Mouse (Mus musculus) heart, embryonic 16.5 days (tissue): ENCODE data around the gene Dst. TPM values are rescaled to one million over a fixed set of nuclear protein-coding genes. Genes with fewer than 3 reads are reported as not detected.
A peak's percentile ranks its signal among the peaks of the same experiment; 100 is the strongest.
"Not testable (repeated sequence)": the region's sequence is repeated elsewhere in the genome, so short reads cannot be mapped to it uniquely, and the experiment has no call there.

Source experiments
- ATAC-seq: fragments of 200-750 bp; cut with Nextera tagmentation; replicated peaks from 2 replicates; pipeline ENCODE4 v1.8.0; 2017; ENCODE audit warnings: moderate number of reproducible peaks; ENCODE audit not compliant: insufficient read depth, low FRiP score; ENCODE audit errors: extremely low read depth
- H3K27ac ChIP-seq: fragments of 300-500 bp; sonication (generic); 2 replicates; pipeline ENCODE4 v1.5.1; 2014; ENCODE audit warnings: mild to moderate bottlenecking, low read length, control low read depth, moderate library complexity
- H3K27me3 ChIP-seq: fragments of 300-500 bp; sonication (generic); 2 replicates; pipeline ENCODE4 v1.6.1; 2014; ENCODE audit warnings: low read length, mixed read lengths; ENCODE audit not compliant: control insufficient read depth, insufficient read depth
- H3K36me3 ChIP-seq: fragments of 300-500 bp; sonication (generic); 2 replicates; pipeline ENCODE4 v1.6.1; 2014; ENCODE audit not compliant: control insufficient read depth, insufficient read depth
- H3K4me1 ChIP-seq: fragments of 300-500 bp; sonication (generic); 2 replicates; pipeline ENCODE4 v1.6.1; 2014; ENCODE audit warnings: low read length, mixed read lengths; ENCODE audit not compliant: control insufficient read depth, insufficient read depth
- H3K4me2 ChIP-seq: fragments of 300-500 bp; sonication (generic); 2 replicates; pipeline ENCODE4 v1.6.1; 2014; ENCODE audit warnings: low read depth, mild to moderate bottlenecking, control low read depth, low read length
- H3K4me3 ChIP-seq: fragments of 300-500 bp; sonication (generic); 2 replicates; pipeline ENCODE4 v1.5.1; 2014; ENCODE audit warnings: mild to moderate bottlenecking, control low read depth, low read length
- H3K9ac ChIP-seq: fragments of 300-500 bp; sonication (generic); 2 replicates; pipeline ENCODE4 v1.6.1; 2014; ENCODE audit warnings: low read length, control low read depth
- H3K9me3 ChIP-seq: fragments of 300-500 bp; sonication (generic); replicated peaks from 2 replicates; pipeline ENCODE4 v1.6.1; 2016; ENCODE audit warnings: low read length; ENCODE audit not compliant: control insufficient read depth
- WGBS: fragments of 180-500 bp; shearing (Covaris S2); extraction: QIAGEN DNeasy Blood & Tissue Kit; methylation state at CpG from one replicate; pipeline ENCODE4 v1.1.7; 2014; 5-methylcytosine and 5-hydroxymethylcytosine counted together
- polyA plus RNA-seq: library from polyadenylated mRNA; unstranded; fragments of >200 nt; fragmentation: Nextera tagmentation; extraction: Ambion mirVana; gene quantifications from 2 replicates; pipeline ENCODE4 v1.2.1, GENCODE M21; 2015

Dst gene
- polyA plus RNA-seq, 1 experiment from 2014 or later: 23.1 TPM

- 60% methylated on average over 14 of the region's 14 CpGs for WGBS
- Histone ChIP-seq H3K36me3 (peaks cover 54% of the 10 kb centered on the region), H3K27ac (peak overlapping the region; percentile 24), H3K4me2 (no peak overlapping the region), H3K27me3 (no peaks in the 10 kb centered on the region), H3K9ac (no peak overlapping the region), H3K9me3 (0 out of 2 replicates have a peak, but pooled peaks cover 4% of the 10 kb centered on the region), H3K4me1 (peaks cover 14% of the 10 kb centered on the region), H3K4me3 (no peak overlapping the region)
- no peak for ATAC-seq
These were observed 385.2 kb downstream of the Dst start for GRCm38 (mm10) chr1:34293198-34293597.

- peaks cover 34% of the 10 kb centered on the region for H3K36me3 ChIP-seq
- ATAC-seq: no peak
- 0 out of 2 replicates have a peak, but pooled peaks cover 2% of the 10 kb centered on the region for H3K4me1 ChIP-seq
- 86% methylated on average over 9 of the region's 9 CpGs for WGBS
- no peak overlapping the region for H3K9ac ChIP-seq
- no peaks in the 10 kb centered on the region for H3K9me3 ChIP-seq
- no peak overlapping the region for H3K27ac ChIP-seq
- H3K27me3 ChIP-seq: no peaks in the 10 kb centered on the region
- no peak overlapping the region for H3K4me3 ChIP-seq
- no peak overlapping the region for H3K4me2 ChIP-seq
These were observed 389.6 kb downstream of the Dst start for GRCm38 (mm10) chr1:34297636-34298035.

- no peak overlapping the region for H3K27ac ChIP-seq
- no peak overlapping the region for H3K4me3 ChIP-seq
- H3K4me1 ChIP-seq: 0 out of 2 replicates have a peak, but pooled peaks cover 1% of the 10 kb centered on the region
- no peaks in the 10 kb centered on the region for H3K27me3 ChIP-seq
- no peak overlapping the region for H3K4me2 ChIP-seq
- H3K9me3 ChIP-seq: no peaks in the 10 kb centered on the region
- H3K9ac ChIP-seq: no peak overlapping the region
- 67% methylated on average over 18 of the region's 18 CpGs for whole genome bisulfite sequencing
- H3K36me3 ChIP-seq: peaks cover 34% of the 10 kb centered on the region
- ATAC-seq: no peak; the same call in 1 of the 2 replicates
These were observed 390.7 kb downstream of the Dst start for GRCm38 (mm10) chr1:34298631-34299184.

GRCm38 (mm10) chr1:34299507-34299906 lies 391.5 kb downstream of the Dst start:
- Histone ChIP-seq H3K9ac (no peak overlapping the region), H3K9me3 (no peaks in the 10 kb centered on the region), H3K27me3 (no peaks in the 10 kb centered on the region), H3K4me2 (no peak overlapping the region), H3K27ac (no peak overlapping the region), H3K36me3 (peaks cover 28% of the 10 kb centered on the region), H3K4me1 (peaks cover 9% of the 10 kb centered on the region), H3K4me3 (no peak overlapping the region)
- WGBS: 83% methylated on average over 13 of the region's 13 CpGs
- ATAC-seq: no peak

GRCm38 (mm10) chr1:34300309-34300980 lies 392.4 kb downstream of the Dst start:
- Histone ChIP-seq H3K4me1 (peaks cover 9% of the 10 kb centered on the region), H3K4me3 (no peak overlapping the region), H3K27me3 (no peaks in the 10 kb centered on the region), H3K36me3 (peaks cover 23% of the 10 kb centered on the region), H3K4me2 (no peak overlapping the region), H3K27ac (no peak overlapping the region), H3K9ac (no peak overlapping the region), H3K9me3 (no peaks in the 10 kb centered on the region)
- WGBS: 60% methylated on average over 13 of the region's 13 CpGs
- no peak; the same call in 1 of the 2 replicates for ATAC-seq

GRCm38 (mm10) chr1:34304227-34304626 lies 396.2 kb downstream of the Dst start:
- 49% methylated on average over 5 of the region's 5 CpGs for WGBS
- H3K27ac ChIP-seq: peak overlapping the region; percentile 70

GRCm38 (mm10) chr1:34306741-34307140 lies 398.7 kb downstream of the Dst start:
- WGBS: 89% methylated on average over 2 of the region's 2 CpGs
- Histone ChIP-seq H3K27me3 (no peaks in the 10 kb centered on the region), H3K4me1 (peaks cover 16% of the 10 kb centered on the region), H3K9me3 (no peaks in the 10 kb centered on the region), H3K4me2 (no peak overlapping the region), H3K36me3 (peaks cover 30% of the 10 kb centered on the region), H3K9ac (no peak overlapping the region), H3K4me3 (no peak overlapping the region), H3K27ac (no peak overlapping the region)
- no peak for ATAC-seq

More at GRCm38 (mm10) chr1:34304227-34304626, 396.2 kb downstream of the Dst start:
- Histone ChIP-seq H3K36me3 (peaks cover 27% of the 10 kb centered on the region), H3K4me2 (no peak overlapping the region), H3K9me3 (no peaks in the 10 kb centered on the region), H3K4me3 (no peak overlapping the region), H3K27me3 (no peaks in the 10 kb centered on the region), H3K9ac (no peak overlapping the region), H3K4me1 (peaks cover 9% of the 10 kb centered on the region)
- ATAC-seq: no peak

GRCm38 (mm10) chr1:34307191-34307590 lies 399.2 kb downstream of the Dst start:
- Histone ChIP-seq H3K27ac (no peak overlapping the region), H3K27me3 (no peaks in the 10 kb centered on the region), H3K9ac (no peak overlapping the region), H3K9me3 (no peaks in the 10 kb centered on the region), H3K4me3 (no peak overlapping the region), H3K4me2 (no peak overlapping the region), H3K4me1 (peaks cover 16% of the 10 kb centered on the region), H3K36me3 (peaks cover 28% of the 10 kb centered on the region)
- ATAC-seq: no peak
- 91% methylated on average over 15 of the region's 15 CpGs for WGBS

- WGBS: 95% methylated on average over 3 of the region's 3 CpGs
- not testable (repeated sequence) for H3K4me2 ChIP-seq, H3K27ac ChIP-seq, H3K9ac ChIP-seq, ATAC-seq, H3K27me3 ChIP-seq, H3K4me3 ChIP-seq, H3K9me3 ChIP-seq
- peaks cover 16% of the 10 kb centered on the region for H3K4me1 ChIP-seq
- peaks cover 19% of the 10 kb centered on the region for H3K36me3 ChIP-seq
These were observed 400.8 kb downstream of the Dst start for GRCm38 (mm10) chr1:34308841-34309240.
